Mouse (Mus musculus) heart, embryonic 16.5 days (tissue): ENCODE data around the gene Olfr56. TPM values are rescaled to one million over a fixed set of nuclear protein-coding genes. Genes with fewer than 3 reads are reported as not detected.
"Not testable (repeated sequence)": the region's sequence is repeated elsewhere in the genome, so short reads cannot be mapped to it uniquely, and the experiment has no call there.

Experiments used
- ATAC-seq: fragments of 200-750 bp; cut with Nextera tagmentation; replicated peaks from 2 replicates; pipeline ENCODE4 v1.8.0; 2017; ENCODE audit warnings: moderate number of reproducible peaks; ENCODE audit not compliant: insufficient read depth, low FRiP score; ENCODE audit errors: extremely low read depth
- H3K27ac ChIP-seq: fragments of 300-500 bp; sonication (generic); 2 replicates; pipeline ENCODE4 v1.5.1; 2014; ENCODE audit warnings: mild to moderate bottlenecking, low read length, control low read depth, moderate library complexity
- H3K27me3 ChIP-seq: fragments of 300-500 bp; sonication (generic); 2 replicates; pipeline ENCODE4 v1.6.1; 2014; ENCODE audit warnings: low read length, mixed read lengths; ENCODE audit not compliant: control insufficient read depth, insufficient read depth
- H3K36me3 ChIP-seq: fragments of 300-500 bp; sonication (generic); 2 replicates; pipeline ENCODE4 v1.6.1; 2014; ENCODE audit not compliant: control insufficient read depth, insufficient read depth
- H3K4me1 ChIP-seq: fragments of 300-500 bp; sonication (generic); 2 replicates; pipeline ENCODE4 v1.6.1; 2014; ENCODE audit warnings: low read length, mixed read lengths; ENCODE audit not compliant: control insufficient read depth, insufficient read depth
- H3K4me2 ChIP-seq: fragments of 300-500 bp; sonication (generic); 2 replicates; pipeline ENCODE4 v1.6.1; 2014; ENCODE audit warnings: low read depth, mild to moderate bottlenecking, control low read depth, low read length
- H3K4me3 ChIP-seq: fragments of 300-500 bp; sonication (generic); 2 replicates; pipeline ENCODE4 v1.5.1; 2014; ENCODE audit warnings: mild to moderate bottlenecking, control low read depth, low read length
- H3K9ac ChIP-seq: fragments of 300-500 bp; sonication (generic); 2 replicates; pipeline ENCODE4 v1.6.1; 2014; ENCODE audit warnings: low read length, control low read depth
- H3K9me3 ChIP-seq: fragments of 300-500 bp; sonication (generic); replicated peaks from 2 replicates; pipeline ENCODE4 v1.6.1; 2016; ENCODE audit warnings: low read length; ENCODE audit not compliant: control insufficient read depth
- WGBS: fragments of 180-500 bp; shearing (Covaris S2); extraction: QIAGEN DNeasy Blood & Tissue Kit; methylation state at CpG from one replicate; pipeline ENCODE4 v1.1.7; 2014; 5-methylcytosine and 5-hydroxymethylcytosine counted together
- polyA plus RNA-seq: library from polyadenylated mRNA; unstranded; fragments of >200 nt; fragmentation: Nextera tagmentation; extraction: Ambion mirVana; gene quantifications from 2 replicates; pipeline ENCODE4 v1.2.1, GENCODE M21; 2015

Gene Olfr56
- polyA plus RNA-seq, 1 experiment from 2014 or later, result 0.07 TPM

DNA sequence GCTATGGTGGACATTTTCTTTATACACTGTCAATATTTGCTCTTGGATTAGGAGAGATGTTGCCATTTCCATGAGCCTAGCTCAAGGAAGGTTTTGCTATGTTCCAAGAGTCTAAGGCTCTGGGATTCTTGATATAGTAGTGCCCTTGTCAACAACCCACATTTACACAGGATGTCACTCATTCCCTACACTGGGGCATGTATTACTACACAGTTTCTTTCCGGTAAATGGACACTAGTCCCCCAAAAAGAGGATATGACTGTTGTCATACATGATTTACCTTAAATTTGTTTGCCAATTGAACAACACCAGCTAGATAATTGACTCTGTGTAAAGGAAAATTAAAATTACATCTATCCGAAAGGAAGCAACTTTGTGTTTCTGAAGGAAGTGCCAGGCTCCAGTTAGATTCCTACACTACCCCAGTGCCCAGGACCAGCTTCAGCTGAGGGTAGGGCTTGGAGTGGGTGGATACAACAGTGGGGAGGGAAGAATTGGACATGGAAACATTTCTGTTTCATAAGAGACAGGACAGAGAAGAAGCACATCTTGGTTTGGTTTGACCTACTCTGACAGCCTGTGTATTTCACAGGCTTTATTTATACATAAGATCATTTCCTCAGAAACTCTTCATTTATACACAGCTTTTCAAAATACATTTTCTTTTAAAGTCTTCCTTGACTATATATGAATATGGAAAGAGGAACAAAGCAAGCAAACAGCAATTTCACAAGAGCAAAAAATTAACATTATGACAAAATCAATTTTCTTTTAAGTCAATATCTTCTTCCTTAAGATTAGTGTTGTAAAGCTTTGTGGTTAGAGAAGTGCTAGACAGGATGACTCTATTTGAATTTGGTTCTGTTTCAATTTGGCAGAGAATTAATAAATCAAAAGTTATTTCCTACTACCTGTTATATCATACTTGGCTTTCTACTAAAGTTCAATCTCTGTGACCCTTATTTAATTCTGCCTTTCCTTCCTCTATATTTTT, 178.4 kb downstream of the Olfr56 start:
- WGBS, result 85% methylated on average over 2 of the region's 2 CpGs
- H3K36me3 ChIP-seq, result no peaks in the 10 kb centered on the region
- H3K27me3 ChIP-seq, result no peaks in the 10 kb centered on the region
- ATAC-seq, result no peak
- no peak overlapping the region for H3K9ac ChIP-seq
- no peaks in the 10 kb centered on the region for H3K9me3 ChIP-seq
- no peak overlapping the region for H3K4me2 ChIP-seq
- no peak overlapping the region for H3K27ac ChIP-seq
- no peaks in the 10 kb centered on the region for H3K4me1 ChIP-seq
- H3K4me3 ChIP-seq, result no peak overlapping the region

DNA sequence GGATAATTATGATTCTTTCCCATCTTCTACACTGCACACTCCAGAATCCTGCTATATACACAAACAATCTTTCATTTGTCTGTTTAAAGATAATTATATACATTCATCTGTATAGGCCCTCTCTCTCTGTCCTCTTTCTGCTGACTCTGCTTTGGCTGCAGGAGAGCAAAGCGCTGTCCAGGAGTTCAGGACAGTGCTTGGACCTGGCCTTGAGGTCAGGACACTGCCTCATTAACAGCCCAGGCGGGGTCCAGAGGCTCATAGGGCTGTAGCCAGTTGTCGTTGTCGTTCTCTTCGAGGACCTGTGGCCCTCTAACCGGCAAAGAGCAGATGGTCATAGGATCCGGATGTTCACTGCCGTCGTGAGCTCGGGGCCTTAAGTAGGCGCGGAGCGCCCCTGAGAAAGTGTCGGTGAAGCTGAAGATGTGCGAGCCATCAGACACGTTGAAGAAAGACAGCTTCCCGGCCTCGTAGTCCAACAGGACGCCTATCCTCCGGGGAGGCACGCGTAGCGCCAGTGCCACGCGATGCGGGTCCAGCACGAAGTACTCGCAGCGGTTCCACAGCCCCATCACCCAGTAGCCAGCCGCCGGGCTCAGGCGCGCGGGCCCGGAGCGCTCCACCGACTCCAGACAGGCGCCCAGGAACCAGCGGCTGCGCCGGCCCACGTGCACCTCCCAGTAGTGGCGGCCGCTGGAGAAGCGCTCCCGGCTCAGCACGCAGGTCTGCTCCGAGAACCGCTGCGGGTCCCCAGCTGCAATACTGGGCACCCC, 190.3 kb downstream of the Olfr56 start:
- peaks cover 5% of the 10 kb centered on the region for H3K4me1 ChIP-seq
- 0 out of 2 replicates have a peak, but pooled peaks have one; percentile 14 for ATAC-seq
- no peak overlapping the region for H3K27ac ChIP-seq
- peaks cover 12% of the 10 kb centered on the region; the same call in 1 of the 2 replicates for H3K27me3 ChIP-seq
- peak overlapping the region; percentile 58 for H3K4me2 ChIP-seq
- peaks cover 7% of the 10 kb centered on the region for H3K9me3 ChIP-seq
- WGBS, result 8% methylated on average over 50 of the region's 50 CpGs
- H3K4me3 ChIP-seq, result peak overlapping the region; percentile 37
- no peaks in the 10 kb centered on the region for H3K36me3 ChIP-seq
- H3K9ac ChIP-seq, result no peak overlapping the region

DNA sequence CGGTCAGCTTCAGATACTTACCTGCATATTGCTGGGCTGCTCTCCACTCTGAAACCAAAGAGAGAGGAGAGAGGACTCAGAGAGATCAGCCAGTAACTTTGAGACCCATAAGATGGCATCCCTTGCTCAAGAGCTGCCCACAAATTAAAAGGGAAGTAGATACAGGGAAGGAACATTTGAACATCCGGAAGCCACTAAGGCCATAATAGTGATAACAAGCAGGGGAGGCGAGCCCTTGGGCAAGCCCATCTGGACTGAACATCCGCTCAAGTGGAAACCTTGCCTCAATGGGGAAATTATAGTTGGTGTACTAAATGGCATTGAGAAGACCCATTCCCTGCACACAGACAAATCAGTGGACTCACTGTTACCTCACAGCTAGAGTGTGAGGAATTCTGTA, 191.9 kb downstream of the Olfr56 start:
- no peak overlapping the region for H3K27ac ChIP-seq
- no peak overlapping the region for H3K4me2 ChIP-seq
- peaks cover 5% of the 10 kb centered on the region for H3K4me1 ChIP-seq
- whole genome bisulfite sequencing, result 87% methylated on average over 4 of the region's 4 CpGs
- ATAC-seq, result no peak
- H3K9ac ChIP-seq, result no peak overlapping the region
- no peaks in the 10 kb centered on the region for H3K36me3 ChIP-seq
- no peak overlapping the region for H3K4me3 ChIP-seq
- peaks cover 12% of the 10 kb centered on the region; the same call in 1 of the 2 replicates for H3K27me3 ChIP-seq
- H3K9me3 ChIP-seq, result peaks cover 7% of the 10 kb centered on the region

DNA sequence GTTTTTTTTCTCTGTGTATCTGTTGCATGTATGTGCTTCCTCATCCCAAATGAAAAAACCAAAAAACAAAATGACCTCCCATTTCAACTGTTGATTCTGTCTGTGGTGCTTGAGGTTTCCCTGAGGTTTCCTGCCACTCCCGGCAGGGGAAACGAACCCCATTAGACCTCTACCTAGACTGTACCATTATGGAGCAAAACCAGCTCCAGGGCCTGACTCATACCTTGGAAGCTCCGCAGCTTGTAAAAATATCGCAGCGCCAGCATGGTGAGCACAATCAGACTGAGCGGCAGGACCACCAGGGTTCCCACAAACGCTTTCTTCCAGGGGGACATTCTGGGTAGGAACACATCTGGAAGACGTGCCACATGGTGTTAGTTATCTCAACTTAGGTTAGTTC, 196.7 kb downstream of the Olfr56 start:
- Histone ChIP-seq H3K4me1 (no peaks in the 10 kb centered on the region), H3K4me3 (no peak overlapping the region), H3K9me3 (no peaks in the 10 kb centered on the region), H3K9ac (no peak overlapping the region), H3K4me2 (no peak overlapping the region), H3K27ac (no peak overlapping the region), H3K27me3 (no peaks in the 10 kb centered on the region), H3K36me3 (no peaks in the 10 kb centered on the region)
- WGBS, result 78% methylated on average over 8 of the region's 8 CpGs
- ATAC-seq, result no peak

DNA sequence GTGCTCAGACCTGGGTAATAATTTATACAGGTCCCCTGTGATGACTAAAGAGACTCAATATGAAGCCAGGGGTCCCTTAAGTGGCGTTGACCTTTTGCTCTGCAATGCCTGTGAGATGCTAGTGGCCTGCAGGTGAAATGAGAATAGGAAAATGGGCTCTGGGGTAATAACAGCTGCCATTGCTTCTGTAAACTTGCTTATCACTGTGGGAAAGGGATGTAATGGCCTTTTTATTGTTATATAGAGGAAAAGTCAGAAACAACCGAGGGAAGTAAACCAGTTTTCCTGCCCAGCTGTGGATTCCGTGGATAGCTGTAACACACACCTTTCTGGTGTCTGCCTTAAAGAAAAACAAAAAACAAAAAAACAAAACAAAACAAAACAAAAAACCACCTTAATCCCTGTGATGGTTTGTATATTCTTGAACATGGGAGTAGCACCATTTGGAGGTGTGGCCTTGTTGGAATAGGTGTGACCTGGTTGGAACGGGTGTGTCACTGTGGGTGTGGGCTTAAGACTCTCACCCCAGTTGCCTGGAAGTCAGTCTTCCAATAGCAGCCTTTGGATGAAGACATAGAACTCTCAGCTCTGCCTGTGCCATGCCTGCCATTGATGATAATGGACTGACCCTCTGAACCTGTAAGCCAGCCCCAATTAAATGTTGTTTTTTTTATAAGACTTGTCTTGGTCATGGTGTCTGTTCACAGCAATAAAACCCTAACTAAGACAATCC, 197.5 kb downstream of the Olfr56 start:
- H3K9me3 ChIP-seq, H3K4me1 ChIP-seq, H3K4me3 ChIP-seq, H3K4me2 ChIP-seq, H3K27me3 ChIP-seq, ATAC-seq, H3K36me3 ChIP-seq, H3K9ac ChIP-seq, H3K27ac ChIP-seq: not testable (repeated sequence)
- WGBS, result 67% methylated on average over 4 of the region's 4 CpGs

DNA sequence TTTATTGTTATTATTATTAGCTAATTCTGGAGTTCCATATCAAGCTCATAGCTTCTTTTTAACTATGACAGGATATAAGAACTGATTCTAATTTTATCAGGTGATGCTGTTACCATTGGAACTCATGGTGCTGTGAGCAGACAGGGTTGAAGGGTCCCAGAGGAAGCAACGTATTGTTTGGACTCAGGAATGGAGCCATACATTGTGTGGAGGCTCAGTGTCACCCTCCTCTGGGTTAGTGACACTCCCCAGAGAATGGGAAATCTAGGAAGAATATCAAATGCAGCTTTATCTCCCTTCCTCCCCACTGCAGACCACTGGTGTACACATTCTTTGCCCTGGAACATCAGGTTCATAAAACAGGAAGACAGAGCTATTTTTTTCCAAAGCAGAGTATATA, 204.5 kb downstream of the Olfr56 start:
- H3K27me3 ChIP-seq, result no peaks in the 10 kb centered on the region
- H3K4me1 ChIP-seq, result no peaks in the 10 kb centered on the region
- 47% methylated on average over 1 of the region's 1 CpGs for WGBS
- ATAC-seq, result peak; percentile 35; the same call in 1 of the 2 replicates
- no peak overlapping the region for H3K9ac ChIP-seq
- H3K4me2 ChIP-seq, result no peak overlapping the region
- no peak overlapping the region for H3K4me3 ChIP-seq
- no peak overlapping the region for H3K27ac ChIP-seq
- no peaks in the 10 kb centered on the region for H3K9me3 ChIP-seq
- no peaks in the 10 kb centered on the region for H3K36me3 ChIP-seq

Other genes starting within 250 kb of the Olfr56 start
- 382 and 390 TPM in 2 replicates for gene Rack1, start 178.6 kb upstream of the Olfr56 start, polyA plus RNA-seq
- 4.2 and 4.3 TPM in 2 replicates for gene Trim41, start 161.5 kb upstream of the Olfr56 start, polyA plus RNA-seq
- gene Trim7, start 152.7 kb upstream of the Olfr56 start, polyA plus RNA-seq, result 0.89 and 0.98 TPM in 2 replicates
- gene Gm12184, start 152.2 kb upstream of the Olfr56 start, polyA plus RNA-seq, result 0.55 and 0.66 TPM in 2 replicates
- 11.6 and 14.5 TPM in 2 replicates for gene Irgm1, start 107.2 kb upstream of the Olfr56 start, polyA plus RNA-seq
- 0.15 and 0.28 TPM in 2 replicates for gene Gm5431, start 76.7 kb upstream of the Olfr56 start, polyA plus RNA-seq
- 2.7 and 10.4 TPM in 2 replicates for gene Psme2b, start 32.7 kb upstream of the Olfr56 start, polyA plus RNA-seq
- gene 9930111J21Rik1, start 509 bp downstream of the Olfr56 start, polyA plus RNA-seq, result 0.39 and 0.74 TPM in 2 replicates
- 0.10 and 0.13 TPM in 2 replicates for gene Gm12185, start 13.3 kb downstream of the Olfr56 start, polyA plus RNA-seq
- gene Tgtp1, start 15.3 kb downstream of the Olfr56 start, polyA plus RNA-seq, result 2.2 and 6.3 TPM in 2 replicates
- gene 9930111J21Rik2, start 72.4 kb downstream of the Olfr56 start, polyA plus RNA-seq, result 0.87 and 1.2 TPM in 2 replicates
- gene Tgtp2, start 85.3 kb downstream of the Olfr56 start, polyA plus RNA-seq, result 3.8 and 8.0 TPM in 2 replicates
- gene Ifi47, start 97.7 kb downstream of the Olfr56 start, polyA plus RNA-seq, result 3.6 and 7.6 TPM in 2 replicates
- gene Olfr1396, start 136.0 kb downstream of the Olfr56 start, polyA plus RNA-seq, result 0.10 and 0.18 TPM in 2 replicates
- not detected in 2 replicates for gene Olfr1395, start 163.4 kb downstream of the Olfr56 start, polyA plus RNA-seq
- not detected in 2 replicates for gene Olfr1394, start 175.5 kb downstream of the Olfr56 start, polyA plus RNA-seq
- 6.4 and 8.0 TPM in 2 replicates for gene Btnl9, start 208.3 kb downstream of the Olfr56 start, polyA plus RNA-seq
- 28.3 and 30.0 TPM in 2 replicates for gene Zfp62, start 224.4 kb downstream of the Olfr56 start, polyA plus RNA-seq